Mouse (Mus musculus) myocyte (in vitro differentiated cells): Measurements from ENCODE around the gene Tmem125. TPM values are rescaled to one million over a fixed set of nuclear protein-coding genes. Genes with fewer than 3 reads are reported as not detected.
"Not testable (repeated sequence)": the region's sequence is repeated elsewhere in the genome, so short reads cannot be mapped to it uniquely, and the experiment has no call there.

Experiments
- H3K27me3 ChIP-seq: one replicate; pipeline ENCODE4 v1.6.1; 2011; ENCODE audit not compliant: control insufficient read depth, insufficient read depth, insufficient read length
- H3K36me3 ChIP-seq: one replicate; pipeline ENCODE4 v1.6.1; 2011; ENCODE audit not compliant: control insufficient read depth, insufficient read depth
- H3K4me2 ChIP-seq: one replicate; pipeline ENCODE4 v1.6.1; 2011; ENCODE audit warnings: low read depth, control low read depth
- H3K4me3 ChIP-seq: one replicate; pipeline ENCODE4 v1.5.1; 2011; ENCODE audit warnings: mild to moderate bottlenecking, control low read depth, moderate library complexity
- H3K79me2 ChIP-seq: one replicate; pipeline ENCODE4 v1.6.1; 2011; ENCODE audit not compliant: control insufficient read depth, insufficient read depth
- H3ac ChIP-seq: one replicate; pipeline ENCODE4 v1.6.1; 2011; ENCODE audit not compliant: control insufficient read depth, insufficient read length
- CEBPB ChIP-seq: IDR thresholded peaks from 2 replicates; pipeline ENCODE4 v1.6.1; 2011; ENCODE audit warnings: mild to moderate bottlenecking, moderate library complexity; ENCODE audit not compliant: poor library complexity, insufficient read depth, severe bottlenecking
- E2F4 ChIP-seq: IDR thresholded peaks from one replicate; pipeline ENCODE4 v1.6.1; 2011; ENCODE audit warnings: mild to moderate bottlenecking, control low read depth, moderate library complexity; ENCODE audit not compliant: insufficient read depth
- MAX ChIP-seq: IDR thresholded peaks from one replicate; pipeline ENCODE4 v1.6.1; 2011; ENCODE audit warnings: low read depth, mild to moderate bottlenecking, control low read depth
- MYOD1 ChIP-seq, 3 experiments: IDR thresholded peaks; one replicate each; pipeline ENCODE4 v1.6.1; 2011; ENCODE audit warnings: control low read depth in 2 of 3, low read depth in 2 of 3, mild to moderate bottlenecking in 2 of 3, moderate library complexity in 1 of 3; ENCODE audit not compliant: insufficient read length in 2 of 3, control insufficient read depth in 1 of 3
- MYOG ChIP-seq, 3 experiments: IDR thresholded peaks; one replicate each; pipeline ENCODE4 v1.6.1; 2011; ENCODE audit warnings: control low read depth in 2 of 3, low read depth in 2 of 3, mild to moderate bottlenecking in 2 of 3; ENCODE audit not compliant: insufficient read length in 2 of 3, control insufficient read depth in 1 of 3, insufficient read depth in 1 of 3
- POLR2A ChIP-seq: IDR thresholded peaks from one replicate; pipeline ENCODE4 v1.6.1; 2011; ENCODE audit warnings: low read depth, mild to moderate bottlenecking, control low read depth, moderate library complexity; ENCODE audit not compliant: insufficient read length
- POLR2AphosphoS2 ChIP-seq: IDR thresholded peaks from one replicate; pipeline ENCODE4 v1.6.1; 2011; ENCODE audit warnings: low read depth, control low read depth; ENCODE audit not compliant: insufficient read length
- REST ChIP-seq: IDR thresholded peaks from one replicate; pipeline ENCODE4 v1.6.1; 2011; ENCODE audit warnings: mild to moderate bottlenecking, control low read depth, moderate library complexity; ENCODE audit not compliant: insufficient read depth, insufficient read length
- SRF ChIP-seq: IDR thresholded peaks from one replicate; pipeline ENCODE4 v1.6.1; 2011; ENCODE audit warnings: low read depth; ENCODE audit not compliant: control insufficient read depth, insufficient read length
- TCF12 ChIP-seq: IDR thresholded peaks from one replicate; pipeline ENCODE4 v1.6.1; 2011; ENCODE audit warnings: mild to moderate bottlenecking, control low read depth; ENCODE audit not compliant: poor library complexity, insufficient read depth, severe bottlenecking
- TCF3 ChIP-seq: IDR thresholded peaks from one replicate; pipeline ENCODE4 v1.6.1; 2011; ENCODE audit warnings: low read depth, control low read depth; ENCODE audit not compliant: insufficient read length
- USF1 ChIP-seq: IDR thresholded peaks from one replicate; pipeline ENCODE4 v1.6.1; 2011; ENCODE audit warnings: low read depth, mild to moderate bottlenecking, control low read depth, moderate library complexity
- polyA plus RNA-seq: library from polyadenylated mRNA; unstranded; fragments of >200 nt; fragmentation: generic; extraction: Trizol; gene quantifications from one replicate; pipeline ENCODE4 v1.2.1, GENCODE M21; 2012; ENCODE audit warnings: missing spikeins

Gene Tmem125
- polyA plus RNA-seq, 1 experiment, result not detected

- TF ChIP-seq CEBPB (no peak), POLR2A (no peak), MYOD1 (IDR thresholded peaks at IDR 0.05; ENCODE audit: control insufficient read depth in 1 of 3, insufficient read length in 2 of 3, low read depth in 2 of 3) (no peak), POLR2AphosphoS2 (no peak), TCF3 (no peak), MYOG (IDR thresholded peaks at IDR 0.05; ENCODE audit: control insufficient read depth in 1 of 3, insufficient read depth in 1 of 3, insufficient read length in 2 of 3, low read depth in 2 of 3) (no peak), SRF (no peak), E2F4 (no peak), TCF12 (no peak), REST (no peak), USF1 (no peak)
- no peaks in the 10 kb centered on the region for H3K36me3 ChIP-seq
- no peak overlapping the region for H3K4me2 ChIP-seq
- no peaks in the 10 kb centered on the region for H3K79me2 ChIP-seq
- peaks cover 56% of the 10 kb centered on the region for H3K27me3 ChIP-seq
- H3K4me3 ChIP-seq, result no peak overlapping the region
- no peak overlapping the region for H3ac ChIP-seq
Observed at GRCm38 (mm10) chr4:118518208-118518607, 25.6 kb downstream of the Tmem125 start.

GRCm38 (mm10) chr4:118517497-118518146, 26.2 kb downstream of the Tmem125 start:
- TF ChIP-seq CEBPB (no peak), MYOG (IDR thresholded peaks at IDR 0.05; ENCODE audit: control insufficient read depth in 1 of 3, insufficient read depth in 1 of 3, insufficient read length in 2 of 3, low read depth in 2 of 3) (no peak), MAX (no peak), SRF (no peak), POLR2A (no peak), POLR2AphosphoS2 (no peak), TCF12 (no peak), MYOD1 (IDR thresholded peaks at IDR 0.05; ENCODE audit: control insufficient read depth in 1 of 3, insufficient read length in 2 of 3, low read depth in 2 of 3) (no peak), USF1 (no peak), REST (no peak), E2F4 (no peak), TCF3 (no peak)
- Histone ChIP-seq H3K4me3 (no peak overlapping the region), H3K36me3 (no peaks in the 10 kb centered on the region), H3K27me3 (peaks cover 56% of the 10 kb centered on the region), H3ac (no peak overlapping the region), H3K79me2 (no peaks in the 10 kb centered on the region), H3K4me2 (no peak overlapping the region)

- no peak overlapping the region for H3K4me2 ChIP-seq
- no peak overlapping the region for H3K4me3 ChIP-seq
- H3K36me3 ChIP-seq, result no peaks in the 10 kb centered on the region
- TF ChIP-seq CEBPB (no peak), TCF12 (no peak)
- H3ac ChIP-seq, result no peak overlapping the region
- H3K79me2 ChIP-seq, result no peaks in the 10 kb centered on the region
- peaks cover 51% of the 10 kb centered on the region for H3K27me3 ChIP-seq
Observed at GRCm38 (mm10) chr4:118516699-118517496, 26.9 kb downstream of the Tmem125 start.

GRCm38 (mm10) chr4:118509050-118509449, 34.8 kb downstream of the Tmem125 start:
- no peaks in the 10 kb centered on the region for H3K36me3 ChIP-seq
- H3ac ChIP-seq, result no peak overlapping the region
- no peaks in the 10 kb centered on the region for H3K79me2 ChIP-seq
- H3K27me3 ChIP-seq, result peaks cover 6% of the 10 kb centered on the region
- TF ChIP-seq USF1, result no peak
- no peak for TF ChIP-seq CEBPB
- TF ChIP-seq REST, result no peak
- TF ChIP-seq MYOG (IDR thresholded peaks at IDR 0.05; ENCODE audit: control insufficient read depth in 1 of 3, insufficient read depth in 1 of 3, insufficient read length in 2 of 3, low read depth in 2 of 3), result no peak
- TF ChIP-seq POLR2AphosphoS2, result no peak
- TF ChIP-seq MYOD1 (IDR thresholded peaks at IDR 0.05; ENCODE audit: control insufficient read depth in 1 of 3, insufficient read length in 2 of 3, low read depth in 2 of 3), result no peak
- TF ChIP-seq MAX, result no peak
- TF ChIP-seq TCF3, result no peak
- no peak for TF ChIP-seq SRF
- H3K4me3 ChIP-seq, result no peak overlapping the region
- no peak overlapping the region for H3K4me2 ChIP-seq

GRCm38 (mm10) chr4:118507171-118507570, 36.7 kb downstream of the Tmem125 start:
- not testable (repeated sequence) for H3K27me3 ChIP-seq, H3K79me2 ChIP-seq, H3K4me3 ChIP-seq, H3K36me3 ChIP-seq, H3ac ChIP-seq, H3K4me2 ChIP-seq
